Mouse (Mus musculus) gastrocnemius, postnatal 14 days (tissue): ENCODE results near the gene 1700029P11Rik. TPM values are rescaled to one million over a fixed set of nuclear protein-coding genes. Genes with fewer than 3 reads are reported as not detected.

ENCODE experiments used
- DNase-seq: peaks from one replicate; pipeline ENCODE4 v3.0.0; 2021; ENCODE audit warnings: mixed read lengths
- intact Hi-C: fragments of 180-260 bp; cut with DNase I; formaldehyde crosslinking; loops from one replicate; pipeline ENCODE4 v1.15.1; 2025; ENCODE audit warnings: low total_unique reads
- total RNA-seq, 2 experiments: library from RNA; stranded (reverse); gene quantifications; 2 replicates each; pipeline ENCODE4 v1.2.3; 2021

Gene 1700029P11Rik
- total RNA-seq, 2 experiments from 2014 or later = not detected

GRCm38 (mm10) chr15:81989371-81990062 lies 9.2 kb downstream of the 1700029P11Rik start:
- DNase-seq = peak; percentile 87
- intact Hi-C loops = loop anchor here (5.0 kb wide), 2 partner anchors 32 to 47 kb away; no protein-coding TSS in a partner anchor

DNA sequence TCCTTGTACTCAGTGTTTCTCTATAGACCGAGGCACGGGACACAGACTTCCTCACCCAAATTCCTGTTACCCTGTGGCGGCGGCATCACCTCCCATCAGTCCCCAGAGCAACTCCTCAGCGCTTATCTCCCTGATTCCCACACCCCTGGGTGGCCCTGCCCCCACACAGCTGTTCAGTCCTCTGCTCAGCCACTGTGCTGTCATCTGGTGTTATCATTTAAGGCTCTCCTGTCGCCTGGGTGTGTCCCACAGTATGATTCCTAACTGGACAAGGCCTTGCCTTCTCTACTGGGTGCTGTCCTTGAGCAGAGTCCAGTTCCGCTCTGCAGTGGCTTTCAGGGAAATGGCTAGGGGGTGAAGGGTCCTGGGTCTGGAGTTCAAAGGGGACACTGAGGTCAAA lies 10.2 kb downstream of the 1700029P11Rik start:
- intact Hi-C loops = loop anchor here (5.0 kb wide), 1 partner anchor 33 kb away; no protein-coding TSS in a partner anchor
- no peak for DNase-seq

DNA sequence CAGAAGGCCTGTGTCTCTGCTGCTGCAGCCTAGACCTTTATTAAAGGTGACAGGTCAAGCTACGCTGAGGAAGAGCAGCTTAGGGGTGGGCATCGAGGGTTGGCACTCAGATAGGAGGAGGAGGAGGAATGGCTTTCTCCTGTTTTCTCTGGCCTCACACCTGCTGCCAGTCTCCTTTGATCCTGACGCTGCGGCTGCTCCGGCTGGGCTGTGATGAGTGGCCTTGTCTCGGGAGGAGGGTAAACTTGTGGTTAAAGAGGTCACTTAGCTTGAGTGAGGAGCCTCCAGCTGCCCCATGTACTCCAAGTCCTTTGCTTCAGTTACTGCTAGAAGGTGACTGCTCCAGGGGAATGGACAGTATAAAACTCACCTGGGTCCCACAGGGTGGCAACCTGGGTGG lies 13.7 kb downstream of the 1700029P11Rik start:
- intact Hi-C loops = loop anchor here (5.0 kb wide), 1 partner anchor 37 kb away; no protein-coding TSS in a partner anchor

DNA sequence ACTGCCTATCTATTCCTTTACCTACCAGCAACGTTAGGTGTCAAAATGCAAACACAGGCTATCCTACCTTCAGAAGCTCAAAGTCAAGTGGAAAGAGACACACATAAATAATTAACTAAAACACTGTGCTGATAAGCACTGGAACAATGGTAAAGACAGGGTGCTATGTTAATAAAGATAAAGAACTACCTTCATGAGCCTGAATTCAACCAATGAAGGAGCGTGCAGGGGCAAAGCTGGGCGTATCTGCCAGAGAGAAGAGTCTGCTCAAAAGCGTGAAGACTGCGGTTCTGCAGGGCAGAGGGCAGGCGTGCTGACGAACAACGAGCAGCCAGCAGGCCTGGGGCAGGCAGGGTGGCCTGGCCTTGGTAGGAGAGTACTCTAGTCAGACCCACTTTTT lies 23.9 kb downstream of the 1700029P11Rik start:
- intact Hi-C loops = no loop called here
- DNase-seq = no peak

More for the DNA sequence above, 13.7 kb downstream of the 1700029P11Rik start:
- no peak for DNase-seq

DNA sequence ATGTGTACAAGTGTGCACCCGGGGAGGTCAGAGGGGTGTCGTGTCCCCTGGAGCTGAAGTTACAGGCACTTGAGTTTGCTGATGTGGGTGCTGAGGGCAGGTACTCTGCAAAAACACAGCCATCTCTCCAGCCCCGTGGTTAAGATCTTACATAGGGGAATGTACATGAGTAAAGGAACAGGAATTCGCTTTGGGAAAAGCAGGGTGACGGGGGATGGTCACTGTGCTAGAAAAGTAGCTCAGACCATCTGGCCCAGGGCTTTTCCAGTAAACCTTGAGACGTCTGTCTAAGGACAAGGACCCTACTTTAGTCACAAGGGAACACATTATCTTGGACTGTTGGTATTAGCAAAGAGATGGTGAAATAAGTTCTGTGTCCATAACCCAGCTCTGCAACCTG lies 31.6 kb downstream of the 1700029P11Rik start:
- intact Hi-C loops = no loop called here
- DNase-seq = no peak

DNA sequence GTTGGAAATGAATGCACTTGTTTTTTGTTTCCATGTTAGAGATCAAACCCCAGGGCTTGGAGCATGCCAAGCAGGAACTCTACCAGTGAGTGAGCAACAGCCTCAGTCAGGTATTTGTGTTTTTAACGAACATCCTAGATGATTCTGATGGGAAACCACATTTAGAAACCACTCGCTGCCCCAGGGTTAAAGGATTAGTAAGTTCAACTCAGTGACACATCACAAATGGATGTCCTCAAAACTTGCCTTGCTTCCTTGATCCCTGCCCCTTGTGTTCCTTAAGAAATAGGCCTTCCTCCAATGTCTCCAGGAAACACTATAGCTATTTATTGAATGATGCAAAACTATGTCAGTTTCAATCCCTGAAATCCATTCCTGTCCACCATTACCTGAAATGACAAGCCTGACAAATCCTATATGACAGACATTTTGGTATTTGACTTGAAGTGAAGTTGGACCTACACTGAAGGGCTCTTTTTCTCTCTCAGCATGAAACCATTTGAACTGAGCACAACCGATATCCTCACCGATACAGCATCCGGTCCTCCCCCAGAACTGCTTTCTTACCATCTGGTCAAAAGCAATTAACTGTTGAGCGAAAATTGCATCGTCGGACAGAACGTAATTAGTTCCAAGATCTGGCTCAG lies 34.5 kb downstream of the 1700029P11Rik start:
- intact Hi-C loops = no loop called here
- no peak for DNase-seq

GRCm38 (mm10) chr15:82015392-82016100 lies 35.2 kb downstream of the 1700029P11Rik start:
- intact Hi-C loops = no loop called here
- peak; percentile 29 for DNase-seq

- intact Hi-C loops = no loop called here
- DNase-seq = peak; percentile 99
These were observed 35.9 kb downstream of the 1700029P11Rik start for GRCm38 (mm10) chr15:82016101-82016808.

- DNase-seq = no peak
- intact Hi-C loops = no loop called here
These were observed 36.5 kb downstream of the 1700029P11Rik start for GRCm38 (mm10) chr15:82016830-82017229.

DNA sequence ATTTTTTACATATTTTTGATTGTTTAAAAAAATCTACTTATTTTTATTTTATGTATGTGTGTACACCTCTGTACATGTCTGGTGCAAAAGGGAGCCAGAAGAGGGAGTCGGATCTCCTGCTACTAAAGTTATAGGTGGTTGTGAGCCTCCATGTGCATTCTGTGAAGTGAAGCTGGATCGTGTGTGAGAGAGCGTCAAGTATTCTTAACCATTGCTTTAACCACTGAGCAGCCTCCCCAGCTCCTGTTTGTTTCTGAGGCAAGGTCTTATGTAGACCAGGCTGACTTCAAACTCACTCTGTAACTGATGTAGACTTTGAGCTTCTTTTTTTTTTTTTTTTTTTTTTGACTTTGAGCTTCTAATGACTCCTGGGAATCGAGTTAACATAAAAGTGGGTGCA lies 37.1 kb downstream of the 1700029P11Rik start:
- DNase-seq = no peak
- intact Hi-C loops = no loop called here

DNA sequence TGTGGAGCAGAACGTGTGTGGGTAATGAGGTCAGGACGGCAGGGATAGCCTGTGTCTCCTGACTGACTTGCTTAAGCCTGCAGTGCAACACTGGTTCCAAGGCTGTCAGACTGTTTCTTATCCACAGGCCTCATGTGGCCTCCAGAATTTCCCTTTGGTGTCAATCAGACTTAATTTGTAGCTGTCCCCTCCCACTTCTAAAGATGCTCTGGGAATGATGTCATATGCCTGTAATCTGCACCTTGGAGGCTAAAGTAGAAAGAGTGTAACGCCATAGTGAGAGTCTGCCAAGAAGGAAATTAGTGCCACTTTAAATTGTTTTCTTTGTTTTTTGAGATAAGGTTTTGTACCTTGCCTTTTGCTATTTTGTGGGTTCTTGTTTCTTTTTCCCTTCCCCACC lies 38.9 kb downstream of the 1700029P11Rik start:
- intact Hi-C loops = no loop called here
- DNase-seq = no peak

- intact Hi-C loops = no loop called here
- DNase-seq = peak; percentile 6
These were observed 42.3 kb downstream of the 1700029P11Rik start for GRCm38 (mm10) chr15:82022535-82023088.

- DNase-seq = no peak
- intact Hi-C loops = no loop called here
These were observed 43.8 kb downstream of the 1700029P11Rik start for GRCm38 (mm10) chr15:82023965-82024635.

- intact Hi-C loops = no loop called here
- DNase-seq = no peak
These were observed 46.9 kb downstream of the 1700029P11Rik start for GRCm38 (mm10) chr15:82027276-82027675.

- DNase-seq = no peak
- intact Hi-C loops = no loop called here
These were observed 47.4 kb downstream of the 1700029P11Rik start for GRCm38 (mm10) chr15:82027726-82028125.
